Mouse (Mus musculus) kidney, embryonic 14.5 days (tissue): ENCODE data around the gene Olfr554. TPM values are rescaled to one million over a fixed set of nuclear protein-coding genes. Genes with fewer than 3 reads are reported as not detected.
"Not testable (repeated sequence)": the region's sequence is repeated elsewhere in the genome, so short reads cannot be mapped to it uniquely, and the experiment has no call there.

Experiments used
- ATAC-seq: fragments of 200-750 bp; cut with Nextera tagmentation; 2 replicates; pipeline ENCODE4 v1.8.0; 2017; ENCODE audit warnings: moderate number of reproducible peaks, mild to moderate bottlenecking, moderate TSS enrichment, moderate library complexity; ENCODE audit not compliant: low FRiP score, low TSS enrichment
- H3K27ac ChIP-seq: fragments of 300-500 bp; sonication (generic); 2 replicates; pipeline ENCODE4 v1.5.1; 2014; ENCODE audit warnings: low read depth, mild to moderate bottlenecking, low read length, moderate library complexity, mixed read lengths
- H3K27me3 ChIP-seq: fragments of 300-500 bp; sonication (generic); 2 replicates; pipeline ENCODE4 v1.6.1; 2014; ENCODE audit warnings: mild to moderate bottlenecking, low read length; ENCODE audit not compliant: control insufficient read depth, insufficient read depth
- H3K36me3 ChIP-seq: fragments of 300-500 bp; sonication (generic); 2 replicates; pipeline ENCODE4 v1.6.1; 2014; ENCODE audit warnings: low read length, mixed read lengths; ENCODE audit not compliant: control insufficient read depth, insufficient read depth
- H3K4me1 ChIP-seq: fragments of 300-500 bp; sonication (generic); 2 replicates; pipeline ENCODE4 v1.6.1; 2014; ENCODE audit warnings: low read length, mixed read lengths; ENCODE audit not compliant: control insufficient read depth, insufficient read depth
- H3K4me2 ChIP-seq: fragments of 300-500 bp; sonication (generic); replicated peaks from 2 replicates; pipeline ENCODE4 v1.6.1; 2014; ENCODE audit warnings: low read depth, mild to moderate bottlenecking, low read length
- H3K4me3 ChIP-seq: fragments of 300-500 bp; sonication (generic); 2 replicates; pipeline ENCODE4 v1.5.1; 2014; ENCODE audit warnings: mild to moderate bottlenecking, low read length
- H3K9ac ChIP-seq: fragments of 300-500 bp; sonication (generic); 2 replicates; pipeline ENCODE4 v1.6.1; 2014; ENCODE audit warnings: low read depth, mild to moderate bottlenecking, low read length, moderate library complexity
- H3K9me3 ChIP-seq: fragments of 300-500 bp; sonication (generic); 2 replicates; pipeline ENCODE4 v1.6.1; 2016; ENCODE audit warnings: low read length; ENCODE audit not compliant: control insufficient read depth
- WGBS: fragments of 180-500 bp; shearing (Covaris S2); extraction: QIAGEN DNeasy Blood & Tissue Kit; methylation state at CpG from one replicate; pipeline ENCODE4 v1.1.7; 2014; 5-methylcytosine and 5-hydroxymethylcytosine counted together
- polyA plus RNA-seq: library from polyadenylated mRNA; unstranded; fragments of >200 nt; fragmentation: Nextera tagmentation; extraction: Ambion mirVana; gene quantifications from 2 replicates; pipeline ENCODE4 v1.2.1, GENCODE M21; 2014

The Olfr554 gene
- not detected in 2 replicates for polyA plus RNA-seq

DNA sequence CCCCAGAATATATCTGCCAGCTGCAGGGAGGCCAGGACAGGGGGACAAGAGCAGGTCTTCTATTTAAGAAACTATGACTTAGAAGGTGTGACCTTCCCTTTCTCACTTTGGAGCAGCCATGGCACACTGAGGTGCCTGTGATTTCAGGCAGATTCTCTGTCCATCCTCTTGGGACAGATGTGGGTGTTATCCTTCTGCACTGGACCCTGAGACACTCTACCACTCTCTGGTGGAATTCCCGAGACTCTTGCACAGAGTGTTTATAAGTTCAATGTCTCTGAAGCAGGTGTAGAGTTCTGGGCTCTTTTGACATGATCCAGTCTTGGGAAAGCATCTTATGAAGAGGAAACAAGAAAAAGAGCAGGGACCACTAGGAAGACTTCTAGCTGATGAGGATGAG, at the start of gene Olfr554:
Gene Olfr554 (plus strand): TSS at position 301 of the 400 bp plus-strand sequence.
- no peaks in the 10 kb centered on the region for H3K27me3 ChIP-seq
- H3K4me1 ChIP-seq = no peaks in the 10 kb centered on the region
- no peaks in the 10 kb centered on the region for H3K36me3 ChIP-seq
- H3K4me2 ChIP-seq = no peak within 1 kb of the TSS
- no peak within 1 kb of the TSS for H3K4me3 ChIP-seq
- ATAC-seq = no peak
- H3K9me3 ChIP-seq = no peaks in the 10 kb centered on the region
- H3K9ac ChIP-seq = no peak within 1 kb of the TSS
- no peak within 1 kb of the TSS for H3K27ac ChIP-seq
- 75% methylated on average over 1 of the region's 1 CpGs for WGBS

DNA sequence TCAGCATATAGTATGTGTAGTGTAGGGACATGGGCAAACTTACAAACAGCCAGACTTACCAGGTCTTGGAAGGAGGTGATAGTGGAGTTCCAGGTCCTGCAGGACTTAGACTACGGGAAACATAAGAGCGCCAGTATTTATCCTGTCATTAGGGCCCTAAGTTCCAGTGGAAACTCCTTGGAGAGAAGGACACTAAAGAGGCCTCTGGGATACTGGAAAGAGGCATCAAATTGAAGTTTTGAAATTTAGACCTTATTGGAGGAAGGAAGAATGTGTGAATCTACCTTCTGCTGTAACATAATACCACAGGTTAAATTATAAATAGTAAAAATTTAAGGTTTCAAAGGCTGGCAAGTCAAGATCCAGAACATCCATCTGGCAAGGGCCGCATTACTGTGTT, 46.4 kb upstream of the Olfr554 start, which contains the start of gene Olfr551:
Gene Olfr551 (minus strand): TSS at position 101 of the 400 bp plus-strand sequence.
- 90% methylated on average over 3 of the region's 3 CpGs for WGBS
- Histone ChIP-seq H3K27me3 (no peaks in the 10 kb centered on the region), H3K4me2 (no peak within 1 kb of the TSS), H3K4me1 (no peaks in the 10 kb centered on the region), H3K9ac (no peak within 1 kb of the TSS), H3K27ac (no peak within 1 kb of the TSS), H3K36me3 (no peaks in the 10 kb centered on the region), H3K9me3 (no peaks in the 10 kb centered on the region), H3K4me3 (no peak within 1 kb of the TSS)
- ATAC-seq = no peak

DNA sequence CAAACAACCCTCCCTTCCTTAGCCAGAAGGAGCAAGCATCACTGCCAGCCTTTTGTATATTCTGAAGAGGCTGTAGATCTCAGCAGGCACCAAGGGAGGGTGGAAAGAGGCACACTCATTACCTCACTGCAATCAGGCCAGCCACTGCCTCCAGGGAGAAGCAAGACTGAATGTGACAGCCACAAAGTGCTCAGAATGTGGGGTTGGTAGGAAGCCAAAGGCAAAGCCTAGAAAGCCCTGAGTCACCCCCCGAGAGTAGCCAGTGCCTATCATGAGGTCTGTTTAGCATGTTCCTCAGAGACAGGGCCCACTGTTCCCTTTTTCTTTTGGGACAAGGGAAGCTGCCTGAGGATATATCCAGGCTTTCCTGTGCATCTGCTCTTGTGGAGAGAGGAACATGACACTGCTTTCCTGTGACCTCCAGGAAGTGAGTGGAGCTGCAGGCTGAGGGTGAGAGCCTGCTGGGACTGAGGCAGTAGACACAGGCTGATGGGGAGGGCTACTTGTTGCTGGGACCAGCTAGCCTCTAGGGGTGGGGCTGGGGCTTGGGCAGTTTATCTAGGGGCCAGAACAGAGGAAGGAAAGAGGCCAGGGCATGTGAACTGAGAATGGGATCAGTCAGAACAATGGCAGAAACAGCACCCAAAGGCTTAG, 40.7 kb upstream of the Olfr554 start, which contains the start of gene Olfr552:
Gene Olfr552 (plus strand): TSS at position 393 of the 654 bp plus-strand sequence.
- Histone ChIP-seq H3K9me3 (no peaks in the 10 kb centered on the region), H3K27me3 (no peaks in the 10 kb centered on the region), H3K27ac (no peak within 1 kb of the TSS), H3K9ac (no peak within 1 kb of the TSS), H3K4me3 (no peak within 1 kb of the TSS), H3K36me3 (no peaks in the 10 kb centered on the region), H3K4me1 (no peaks in the 10 kb centered on the region), H3K4me2 (no peak within 1 kb of the TSS)
- 67% methylated on average over 1 of the region's 1 CpGs for WGBS
- no peak for ATAC-seq

- Histone ChIP-seq H3K4me1 (no peaks in the 10 kb centered on the region), H3K27ac (no peak within 1 kb of the TSS), H3K9ac (no peak within 1 kb of the TSS), H3K36me3 (no peaks in the 10 kb centered on the region), H3K4me2 (no peak within 1 kb of the TSS), H3K4me3 (no peak within 1 kb of the TSS), H3K27me3 (no peaks in the 10 kb centered on the region), H3K9me3 (no peaks in the 10 kb centered on the region)
- ATAC-seq = no peak
Observed at GRCm38 (mm10) chr7:102618118-102618517, 20.1 kb upstream of the Olfr554 start, which contains the start of gene Olfr553. Olfr553 (minus strand) TSS chr7:102618218.

- no peak overlapping the region for H3K4me2 ChIP-seq
- no peaks in the 10 kb centered on the region for H3K36me3 ChIP-seq
- H3K4me1 ChIP-seq = no peaks in the 10 kb centered on the region
- no peak overlapping the region for H3K27ac ChIP-seq
- H3K27me3 ChIP-seq = no peaks in the 10 kb centered on the region
- H3K9me3 ChIP-seq = no peaks in the 10 kb centered on the region
- no peak for ATAC-seq
- WGBS = 67% methylated on average over 5 of the region's 5 CpGs
- H3K4me3 ChIP-seq = no peak overlapping the region
- no peak overlapping the region for H3K9ac ChIP-seq
Observed at GRCm38 (mm10) chr7:102619608-102620007, 18.6 kb upstream of the Olfr554 start.

DNA sequence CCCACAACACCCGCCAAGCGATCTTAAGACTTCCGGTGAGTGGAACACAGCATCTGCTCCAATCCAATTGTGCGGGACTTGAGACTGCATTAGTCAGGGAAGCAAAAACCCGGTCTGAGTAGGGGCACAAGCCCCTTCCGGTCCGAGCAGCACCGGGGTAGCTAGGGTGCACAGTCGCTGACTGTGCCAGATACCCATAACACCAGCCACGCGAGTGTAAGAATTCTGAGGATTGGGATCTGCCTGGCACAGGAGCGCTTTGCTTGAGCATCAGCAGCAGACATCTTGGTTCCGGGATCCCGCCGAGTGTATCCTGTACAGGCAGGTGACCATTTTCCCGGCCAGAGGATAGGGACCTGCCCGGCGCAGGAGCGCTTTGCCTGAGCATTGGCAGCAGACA, 17.9 kb upstream of the Olfr554 start:
- H3K4me3 ChIP-seq, H3K36me3 ChIP-seq, H3K4me1 ChIP-seq, H3K4me2 ChIP-seq, ATAC-seq, H3K27me3 ChIP-seq, H3K9me3 ChIP-seq, H3K27ac ChIP-seq, H3K9ac ChIP-seq: not testable (repeated sequence)
- WGBS = 85% methylated on average over 17 of the region's 19 CpGs

GRCm38 (mm10) chr7:102636665-102637064, 1.6 kb upstream of the Olfr554 start:
- H3K27ac ChIP-seq = no peak overlapping the region
- H3K27me3 ChIP-seq = no peaks in the 10 kb centered on the region
- H3K4me1 ChIP-seq = no peaks in the 10 kb centered on the region
- H3K4me2 ChIP-seq = no peak overlapping the region
- H3K4me3 ChIP-seq = no peak overlapping the region
- no peak overlapping the region for H3K9ac ChIP-seq
- WGBS = 38% methylated on average over 3 of the region's 3 CpGs
- ATAC-seq = no peak
- H3K9me3 ChIP-seq = no peaks in the 10 kb centered on the region
- H3K36me3 ChIP-seq = no peaks in the 10 kb centered on the region

GRCm38 (mm10) chr7:102644945-102645344, 6.7 kb downstream of the Olfr554 start:
- not testable (repeated sequence) for H3K4me2 ChIP-seq, H3K27ac ChIP-seq, H3K4me1 ChIP-seq, H3K9ac ChIP-seq, H3K36me3 ChIP-seq, H3K27me3 ChIP-seq, ATAC-seq, H3K9me3 ChIP-seq, H3K4me3 ChIP-seq
- 86% methylated on average over 4 of the region's 4 CpGs for WGBS

- Histone ChIP-seq H3K4me1 (no peaks in the 10 kb centered on the region), H3K9ac (no peak within 1 kb of the TSS), H3K27me3 (no peaks in the 10 kb centered on the region), H3K4me2 (no peak within 1 kb of the TSS), H3K4me3 (no peak within 1 kb of the TSS), H3K27ac (no peak within 1 kb of the TSS), H3K36me3 (no peaks in the 10 kb centered on the region), H3K9me3 (no peaks in the 10 kb centered on the region)
- no peak for ATAC-seq
- 95% methylated on average over 1 of the region's 1 CpGs for WGBS
Observed at GRCm38 (mm10) chr7:102658523-102658922, 20.3 kb downstream of the Olfr554 start, which contains the start of gene Olfr555. Olfr555 (plus strand) TSS chr7:102658823.
